Mouse (Mus musculus): ENCODE measurements around the gene Cdk2ap1.
"Not testable (repeated sequence)": the region's sequence is repeated elsewhere in the genome, so short reads cannot be mapped to it uniquely, and the experiment has no call there.

Cdk2ap1 gene

GRCm38 (mm10) chr5:124351111-124351560 lies 11.7 kb downstream of the Cdk2ap1 start:
- DNase-seq (ENCODE audit: low spot score): peak; percentile 69

- no peak for DNase-seq (ENCODE audit: low spot score)
Observed at GRCm38 (mm10) chr5:124350350-124350749, 12.5 kb downstream of the Cdk2ap1 start.

GRCm38 (mm10) chr5:124349196-124349595 lies 13.7 kb downstream of the Cdk2ap1 start:
- no peak for DNase-seq (ENCODE audit: low spot score)

GRCm38 (mm10) chr5:124342897-124343296 lies 20.0 kb downstream of the Cdk2ap1 start:
- no peak for DNase-seq (ENCODE audit: low spot score)

GRCm38 (mm10) chr5:124341753-124342339 lies 21.0 kb downstream of the Cdk2ap1 start:
- DNase-seq (ENCODE audit: low spot score): not testable (repeated sequence)

- no peak for DNase-seq (ENCODE audit: low spot score)
Observed at GRCm38 (mm10) chr5:124338791-124339190, 24.1 kb downstream of the Cdk2ap1 start.

GRCm38 (mm10) chr5:124337909-124338308 lies 25.0 kb downstream of the Cdk2ap1 start:
- peak; percentile 58 for DNase-seq (ENCODE audit: low spot score)

GRCm38 (mm10) chr5:124337103-124337502 lies 25.8 kb downstream of the Cdk2ap1 start:
- DNase-seq (ENCODE audit: low spot score): no peak

- peak; percentile 65 for DNase-seq (ENCODE audit: low spot score)
Observed at GRCm38 (mm10) chr5:124334392-124334791, 28.5 kb downstream of the Cdk2ap1 start.

GRCm38 (mm10) chr5:124330086-124330485 lies 32.8 kb downstream of the Cdk2ap1 start:
- no peak for DNase-seq (ENCODE audit: low spot score)

GRCm38 (mm10) chr5:124327510-124328364 lies 35.1 kb downstream of the Cdk2ap1 start, which contains the start of the genes Mphosph9 and 2810006K23Rik:
Mphosph9 (minus strand) TSS chr5:124327972.
2810006K23Rik (plus strand) TSS chr5:124328089.
- peak; percentile 100 for DNase-seq (ENCODE audit: low spot score)

- no peak for DNase-seq (ENCODE audit: low spot score)
Observed at GRCm38 (mm10) chr5:124326829-124327228, 36.1 kb downstream of the Cdk2ap1 start.

GRCm38 (mm10) chr5:124317648-124318047 lies 45.2 kb downstream of the Cdk2ap1 start:
- DNase-seq (ENCODE audit: low spot score): no peak

- no peak for DNase-seq (ENCODE audit: low spot score)
Observed at GRCm38 (mm10) chr5:124315941-124316340, 46.9 kb downstream of the Cdk2ap1 start.

- no peak for DNase-seq (ENCODE audit: low spot score)
Observed at GRCm38 (mm10) chr5:124315498-124315897, 47.4 kb downstream of the Cdk2ap1 start.

- no peak for DNase-seq (ENCODE audit: low spot score)
Observed at GRCm38 (mm10) chr5:124310091-124310490, 52.8 kb downstream of the Cdk2ap1 start.

GRCm38 (mm10) chr5:124309155-124309554 lies 53.7 kb downstream of the Cdk2ap1 start:
- DNase-seq (ENCODE audit: low spot score): no peak

- not testable (repeated sequence) for DNase-seq (ENCODE audit: low spot score)
Observed at GRCm38 (mm10) chr5:124302853-124303252, 60.0 kb downstream of the Cdk2ap1 start.

- no peak for DNase-seq (ENCODE audit: low spot score)
Observed at GRCm38 (mm10) chr5:124300132-124300531, 62.8 kb downstream of the Cdk2ap1 start.

GRCm38 (mm10) chr5:124299307-124299706 lies 63.6 kb downstream of the Cdk2ap1 start:
- not testable (repeated sequence) for DNase-seq (ENCODE audit: low spot score)

GRCm38 (mm10) chr5:124296475-124296874 lies 66.4 kb downstream of the Cdk2ap1 start:
- no peak for DNase-seq (ENCODE audit: low spot score)
